In the genomic region with DNA sequence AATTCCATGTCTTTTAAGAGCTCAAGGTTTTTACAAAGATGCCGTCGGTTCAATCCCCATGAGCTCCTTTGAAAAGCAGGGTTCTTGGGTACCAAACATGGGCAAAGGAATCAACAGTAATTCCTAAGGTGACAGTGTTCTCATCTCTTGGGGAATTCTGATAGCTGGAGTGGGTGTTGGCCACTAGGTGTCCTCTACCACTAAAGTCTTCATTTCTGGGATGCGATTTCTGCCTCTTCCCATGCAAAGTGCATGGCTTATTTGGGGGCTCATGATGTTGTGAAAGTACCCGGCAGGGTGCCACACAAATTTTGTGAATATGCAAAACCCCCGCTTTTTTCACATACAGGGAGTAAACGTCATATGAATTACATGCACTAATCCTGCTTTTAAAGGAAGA, we compare ENCODE assay signal across 9 mouse cellular contexts. TPM values are rescaled to one million over a fixed set of nuclear protein-coding genes. Genes with fewer than 3 reads are reported as not detected.
A peak's percentile ranks its signal among the peaks of the same experiment; 100 is the strongest.
DNase-seq lines count a peak whose midpoint lies in the region; ATAC-seq and TF ChIP-seq lines count a peak whose summit lies in the region.
"Had no signal": no experiment of that assay in that cellular context is flagged by ENCODE, and none has a peak within 500 bp of the region (broad histone marks: within the 10 kb centered on the region; RNA-seq: fewer than 3 reads in every experiment).

No protein-coding gene starts in this region.

- peaks cover 9% of the 10 kb centered on the region; the same call in 1 of the 2 replicates for H3K27me3 ChIP-seq in hindbrain, postnatal 0 days (ENCODE audit: insufficient read depth, low read length)
- H3K27me3 ChIP-seq in hindbrain, embryonic 10.5 days (ENCODE audit: insufficient read depth, poor library complexity, severe bottlenecking), result peaks cover 29% of the 10 kb centered on the region
- peaks cover 59% of the 10 kb centered on the region for H3K27me3 ChIP-seq in midbrain, embryonic 10.5 days (ENCODE audit: low read depth, poor library complexity, severe bottlenecking)
- peaks cover 11% of the 10 kb centered on the region for H3K27me3 ChIP-seq in midbrain, embryonic 11.5 days (ENCODE audit: control insufficient read depth, insufficient read depth, low read length)
- H3K27me3 ChIP-seq in cerebellum, adult 2 months (ENCODE audit: control insufficient read depth, insufficient read depth, low read length), result no peaks in the 10 kb centered on the region
- no peaks in the 10 kb centered on the region for H3K27me3 ChIP-seq in stomach, postnatal 0 days (ENCODE audit: control insufficient read depth, insufficient read depth, low read length)

- H3K9ac ChIP-seq in hindbrain, postnatal 0 days (replicated peaks; ENCODE audit: low read length), result no peak overlapping the region
- no peak overlapping the region for H3K9ac ChIP-seq in midbrain, embryonic 11.5 days (ENCODE audit: low read length)
- H3K9ac ChIP-seq in stomach, postnatal 0 days (ENCODE audit: low read length), result no peak overlapping the region
- H3K9ac ChIP-seq: embryonic facial prominence, embryonic 15.5 days; heart, embryonic 15.5 days had no signal

- no peak overlapping the region for H3K4me2 ChIP-seq in hindbrain, postnatal 0 days (ENCODE audit: low read depth, low read length)
- H3K4me2 ChIP-seq in midbrain, embryonic 11.5 days, result no peak overlapping the region
- no peak overlapping the region for H3K4me2 ChIP-seq in stomach, postnatal 0 days (replicated peaks; ENCODE audit: low read depth)
- H3K4me2 ChIP-seq: embryonic facial prominence, embryonic 15.5 days; heart, embryonic 15.5 days had no signal

- peak; percentile 68 for TF ChIP-seq CTCF in hindbrain, postnatal 0 days (IDR thresholded peaks at IDR 0.05; ENCODE audit: low read depth)
- peak; percentile 65 for TF ChIP-seq CTCF in cerebellum, adult 2 months (IDR thresholded peaks at IDR 0.05; ENCODE audit: borderline replicate concordance, insufficient read depth, low read depth, low read length)
- peak; percentile 71 for TF ChIP-seq CTCF in stomach, postnatal 0 days (IDR thresholded peaks at IDR 0.05; ENCODE audit: low read depth)

- no peaks in the 10 kb centered on the region for H3K9me3 ChIP-seq in hindbrain, postnatal 0 days (ENCODE audit: low read length)
- no peaks in the 10 kb centered on the region for H3K9me3 ChIP-seq in hindbrain, embryonic 10.5 days
- H3K9me3 ChIP-seq in midbrain, embryonic 10.5 days (replicated peaks), result no peaks in the 10 kb centered on the region
- no peaks in the 10 kb centered on the region for H3K9me3 ChIP-seq in midbrain, embryonic 11.5 days (ENCODE audit: control insufficient read depth, low read length)
- H3K9me3 ChIP-seq in stomach, postnatal 0 days (ENCODE audit: control insufficient read depth, low read length), result no peaks in the 10 kb centered on the region
- H3K9me3 ChIP-seq: embryonic facial prominence, embryonic 15.5 days; heart, embryonic 15.5 days had no signal

- no peaks in the 10 kb centered on the region for H3K4me1 ChIP-seq in hindbrain, postnatal 0 days (ENCODE audit: insufficient read depth, low read length)
- peaks cover 14% of the 10 kb centered on the region for H3K4me1 ChIP-seq in hindbrain, embryonic 10.5 days (replicated peaks)
- H3K4me1 ChIP-seq in midbrain, embryonic 10.5 days, result peaks cover 13% of the 10 kb centered on the region
- peaks cover 5% of the 10 kb centered on the region for H3K4me1 ChIP-seq in midbrain, embryonic 11.5 days (ENCODE audit: control insufficient read depth, insufficient read depth, low read length)
- H3K4me1 ChIP-seq in cerebellum, adult 2 months (ENCODE audit: control insufficient read depth, insufficient read depth, low read length), result peaks cover 4% of the 10 kb centered on the region; the same call in 1 of the 2 replicates
- H3K4me1 ChIP-seq in stomach, postnatal 0 days (replicated peaks; ENCODE audit: control insufficient read depth, insufficient read depth), result no peaks in the 10 kb centered on the region
- H3K4me1 ChIP-seq: heart, embryonic 15.5 days had no signal

- ATAC-seq in hindbrain, postnatal 0 days, result no peak
- no peak for ATAC-seq in midbrain, embryonic 11.5 days (ENCODE audit: low FRiP score)
- ATAC-seq in stomach, postnatal 0 days (ENCODE audit: low FRiP score, low TSS enrichment), result no peak

- no peak for TF ChIP-seq POLR2A in cerebellum, adult 2 months (IDR thresholded peaks at IDR 0.05; ENCODE audit: borderline replicate concordance, insufficient read depth, low read length)

- no peak for TF ChIP-seq EP300 in stomach, postnatal 0 days (optimal IDR thresholded peaks at IDR 0.05)

- peak; percentile 41 for DNase-seq in hindbrain, postnatal 0 days (ENCODE audit: low spot score)
- DNase-seq in hindbrain, embryonic 10.5 days (ENCODE audit: low spot score), result no peak
- peak; percentile 19 for DNase-seq in midbrain, embryonic 10.5 days (ENCODE audit: low spot score)
- no peak for DNase-seq in midbrain, embryonic 11.5 days (ENCODE audit: low spot score, missing footprints)
- peak; percentile 60 for DNase-seq in cerebellum, adult 2 months
- DNase-seq in stomach, postnatal 0 days (ENCODE audit: low spot score), result no peak
- DNase-seq in urinary bladder, adult 18-20 months (ENCODE audit: low spot score in 2 of 2), result no peak

- no peak overlapping the region for H3K27ac ChIP-seq in hindbrain, postnatal 0 days
- H3K27ac ChIP-seq in hindbrain, embryonic 10.5 days, result no peak overlapping the region
- H3K27ac ChIP-seq in midbrain, embryonic 10.5 days (replicated peaks), result no peak overlapping the region
- no peak overlapping the region for H3K27ac ChIP-seq in midbrain, embryonic 11.5 days (ENCODE audit: low read depth, low read length)
- H3K27ac ChIP-seq in cerebellum, adult 2 months (ENCODE audit: insufficient read depth, low read length), result no peak overlapping the region
- no peak overlapping the region for H3K27ac ChIP-seq in stomach, postnatal 0 days (replicated peaks)
- H3K27ac ChIP-seq: embryonic facial prominence, embryonic 15.5 days; heart, embryonic 15.5 days had no signal

- WGBS in hindbrain, postnatal 0 days, result 41% methylated on average over 6 of the region's 6 CpGs
- WGBS in hindbrain, embryonic 10.5 days, result 36% methylated on average over 6 of the region's 6 CpGs
- 34% methylated on average over 6 of the region's 6 CpGs for WGBS in midbrain, embryonic 10.5 days
- WGBS in midbrain, embryonic 11.5 days, result 26% methylated on average over 6 of the region's 6 CpGs
- 38% methylated on average over 6 of the region's 6 CpGs for WGBS in cerebellum, adult 2 months
- WGBS in stomach, postnatal 0 days, result 46% methylated on average over 6 of the region's 6 CpGs

- no peaks in the 10 kb centered on the region for H3K36me3 ChIP-seq in hindbrain, postnatal 0 days (ENCODE audit: insufficient read depth, low read length)
- H3K36me3 ChIP-seq in hindbrain, embryonic 10.5 days, result no peaks in the 10 kb centered on the region
- H3K36me3 ChIP-seq in midbrain, embryonic 10.5 days, result no peaks in the 10 kb centered on the region
- H3K36me3 ChIP-seq in midbrain, embryonic 11.5 days (ENCODE audit: control insufficient read depth, insufficient read depth, low read length), result no peaks in the 10 kb centered on the region
- H3K36me3 ChIP-seq in stomach, postnatal 0 days (ENCODE audit: control insufficient read depth, insufficient read depth, low read length), result no peaks in the 10 kb centered on the region
- H3K36me3 ChIP-seq: embryonic facial prominence, embryonic 15.5 days; heart, embryonic 15.5 days had no signal

- H3K4me3 ChIP-seq in hindbrain, postnatal 0 days (ENCODE audit: low read length), result no peak overlapping the region
- H3K4me3 ChIP-seq in hindbrain, embryonic 10.5 days, result no peak overlapping the region
- H3K4me3 ChIP-seq in midbrain, embryonic 10.5 days, result no peak overlapping the region
- H3K4me3 ChIP-seq in midbrain, embryonic 11.5 days (ENCODE audit: low read depth, low read length), result no peak overlapping the region
- no peak overlapping the region for H3K4me3 ChIP-seq in cerebellum, adult 2 months (replicated peaks; ENCODE audit: insufficient read depth, low read depth, low read length)
- H3K4me3 ChIP-seq in stomach, postnatal 0 days (ENCODE audit: low read depth, low read length), result no peak overlapping the region
- H3K4me3 ChIP-seq: embryonic facial prominence, embryonic 15.5 days; heart, embryonic 15.5 days had no signal

RNA-seq across cellular contexts. Expression of a gene that starts 46.3 kb away (rescaled TPM):
- total RNA-seq in hindbrain, postnatal 0 days (2014; rRNA removed), result 183 and 201 TPM in 2 replicates
- 129 and 133 TPM in 2 replicates for polyA plus RNA-seq in hindbrain, postnatal 0 days (2015; fragmentation: Nextera tagmentation; extraction: Ambion mirVana)
- polyA plus RNA-seq in hindbrain, embryonic 10.5 days (2016; fragmentation: Nextera tagmentation; extraction: Ambion mirVana), result 206 and 228 TPM in 2 replicates
- 208 and 215 TPM in 2 replicates for polyA plus RNA-seq in midbrain, embryonic 10.5 days (2016; fragmentation: Nextera tagmentation; extraction: Ambion mirVana)
- polyA plus RNA-seq in midbrain, embryonic 11.5 days (2014; fragmentation: Nextera tagmentation; extraction: Ambion mirVana), result 152 and 165 TPM in 2 replicates
- polyA plus RNA-seq in cerebellum, adult 2 months (2012; rRNA removed), result 86.8 and 93.3 TPM in 2 replicates
- 163 and 168 TPM in 2 replicates for polyA plus RNA-seq in stomach, postnatal 0 days (2015; fragmentation: Nextera tagmentation; extraction: Ambion mirVana)

Comparison
In these comparisons a context has a peak if more than half of its experiments do, and no peak if none do; other contexts are left out.
1. DNase-seq: peak in hindbrain, postnatal 0 days (single experiment), midbrain, embryonic 10.5 days (single experiment) and cerebellum, adult 2 months (2 of 2); none in hindbrain, embryonic 10.5 days (single experiment), midbrain, embryonic 11.5 days (single experiment), stomach, postnatal 0 days (single experiment) and urinary bladder, adult 18-20 months (0 of 2).
2. Peak in every context shown above with its lines, with median percentiles within 50 percentile points of each other: CTCF ChIP-seq.